Mouse (Mus musculus) liver, embryonic 14.5 days (tissue): ENCODE data around the gene Gm13090. TPM values are rescaled to one million over a fixed set of nuclear protein-coding genes. Genes with fewer than 3 reads are reported as not detected.

Experiments
- ATAC-seq: fragments of 200-750 bp; cut with Nextera tagmentation; 2 replicates; pipeline ENCODE4 v1.8.0; 2017; ENCODE audit warnings: moderate number of reproducible peaks, mild to moderate bottlenecking, moderate library complexity; ENCODE audit not compliant: insufficient read depth
- DNase-seq, 3 experiments: peaks; one replicate each; pipeline ENCODE4 v3.0.0-alpha.2; 2012 to 2013; ENCODE audit warnings: low read depth in 3 of 3, low spot score in 3 of 3
- H3K27ac ChIP-seq: fragments of 300-500 bp; sonication (generic); 2 replicates; pipeline ENCODE4 v1.5.1; 2014; ENCODE audit warnings: moderate library complexity, mild to moderate bottlenecking, control low read depth, inconsistent platforms
- H3K27me3 ChIP-seq: fragments of 300-500 bp; sonication (generic); 2 replicates; pipeline ENCODE4 v1.6.1; 2014; ENCODE audit warnings: mild to moderate bottlenecking, low read length, moderate library complexity; ENCODE audit not compliant: control insufficient read depth, insufficient read depth
- H3K36me3 ChIP-seq: fragments of 300-500 bp; sonication (generic); replicated peaks from 2 replicates; pipeline ENCODE4 v1.6.1; 2014; ENCODE audit warnings: low read depth; ENCODE audit not compliant: control insufficient read depth, insufficient read depth
- H3K4me1 ChIP-seq, 2 experiments: fragments of 200-500 bp in 1 of 2; fragments of 300-500 bp in 1 of 2; sonication (generic) in 1 of 2; replicated peaks; 2 replicates each; pipeline ENCODE4 v1.6.1; 2012 to 2014; ENCODE audit warnings: antibody characterized with exemption in 1 of 2, inconsistent platforms in 1 of 2, low read length in 1 of 2; ENCODE audit not compliant: control insufficient read depth in 2 of 2, insufficient read depth in 2 of 2
- H3K4me2 ChIP-seq: fragments of 300-500 bp; sonication (generic); 2 replicates; pipeline ENCODE4 v1.6.1; 2014; ENCODE audit warnings: low read depth, mild to moderate bottlenecking, control low read depth, moderate library complexity
- H3K4me3 ChIP-seq, 2 experiments: fragments of 200-500 bp in 1 of 2; fragments of 300-500 bp in 1 of 2; sonication (generic) in 1 of 2; 2 replicates each; pipeline ENCODE4 v1.5.1; 2012 to 2014; ENCODE audit warnings: low read depth in 2 of 2, low read length in 2 of 2, mild to moderate bottlenecking in 2 of 2, control low read depth in 1 of 2, inconsistent platforms in 1 of 2, moderate library complexity in 1 of 2; ENCODE audit not compliant: insufficient read depth in 1 of 2
- H3K9ac ChIP-seq: fragments of 300-500 bp; sonication (generic); replicated peaks from 2 replicates; pipeline ENCODE4 v1.6.1; 2014; ENCODE audit warnings: mild to moderate bottlenecking, control low read depth, moderate library complexity
- H3K9me3 ChIP-seq: fragments of 300-500 bp; sonication (generic); 2 replicates; pipeline ENCODE4 v1.6.1; 2016; ENCODE audit warnings: low read length, mixed read lengths; ENCODE audit not compliant: control insufficient read depth
- CTCF ChIP-seq: IDR thresholded peaks from 2 replicates; pipeline ENCODE4 v1.5.1; 2016; ENCODE audit warnings: antibody characterized with exemption, low read depth, control low read depth
- EP300 ChIP-seq: IDR thresholded peaks from 2 replicates; pipeline ENCODE4 v1.6.1; 2016; ENCODE audit warnings: antibody characterized with exemption, low read depth
- WGBS: fragments of 180-500 bp; shearing (Covaris S2); extraction: QIAGEN DNeasy Blood & Tissue Kit; methylation state at CpG from one replicate; pipeline ENCODE4 v1.1.7; 2014; ENCODE audit not compliant: insufficient replicate concordance; 5-methylcytosine and 5-hydroxymethylcytosine counted together
- polyA plus RNA-seq, 2 experiments: library from polyadenylated mRNA; depleted of rRNA in 1 of 2; stranded (reverse) in 1 of 2; unstranded in 1 of 2; fragments of >200 nt; fragmentation: Nextera tagmentation in 1 of 2; extraction: Ambion mirVana in 1 of 2; gene quantifications; 2 replicates each; pipeline versions ENCODE4 v1.2.1 to v1.2.3; 2012 to 2014

Gene Gm13090
- polyA plus RNA-seq, 2 experiments = not detected

GRCm38 (mm10) chr4:151105886-151106285 lies 16.5 kb downstream of the Gm13090 start:
- H3K9ac ChIP-seq = no peak overlapping the region
- peaks cover 43% of the 10 kb centered on the region for H3K27me3 ChIP-seq
- no peaks in the 10 kb centered on the region for H3K4me1 ChIP-seq
- no peaks in the 10 kb centered on the region for H3K36me3 ChIP-seq
- WGBS = 59% methylated on average over 6 of the region's 6 CpGs
- TF ChIP-seq EP300 = no peak
- no peak for TF ChIP-seq CTCF
- H3K27ac ChIP-seq = no peak overlapping the region
- no peaks in the 10 kb centered on the region for H3K9me3 ChIP-seq
- H3K4me3 ChIP-seq = no peak overlapping the region
- no peak overlapping the region for H3K4me2 ChIP-seq
- ATAC-seq (no peak), DNase-seq (no peak)

GRCm38 (mm10) chr4:151106468-151106867 lies 17.1 kb downstream of the Gm13090 start:
- ATAC-seq = no peak
- H3K36me3 ChIP-seq = no peaks in the 10 kb centered on the region
- H3K27ac ChIP-seq = no peak overlapping the region
- no peaks in the 10 kb centered on the region for H3K4me1 ChIP-seq
- H3K4me3 ChIP-seq = no peak overlapping the region
- no peak for TF ChIP-seq EP300
- TF ChIP-seq CTCF = no peak
- no peak overlapping the region for H3K4me2 ChIP-seq
- H3K9me3 ChIP-seq = no peaks in the 10 kb centered on the region
- 35% methylated on average over 10 of the region's 10 CpGs for WGBS
- peaks cover 43% of the 10 kb centered on the region for H3K27me3 ChIP-seq
- H3K9ac ChIP-seq = no peak overlapping the region
- no peak for DNase-seq

- Histone ChIP-seq H3K4me2 (peak overlapping the region; percentile 57), H3K4me3 (peak overlapping the region in 1 of 2 experiments; percentile 43; a peak in 1 of 4 replicates), H3K27me3 (peaks cover 43% of the 10 kb centered on the region), H3K9me3 (no peaks in the 10 kb centered on the region), H3K27ac (no peak overlapping the region), H3K36me3 (no peaks in the 10 kb centered on the region), H3K9ac (no peak overlapping the region), H3K4me1 (no peaks in the 10 kb centered on the region)
- DNase-seq (no peak), ATAC-seq (no peak)
- TF ChIP-seq CTCF = no peak
- no peak for TF ChIP-seq EP300
- WGBS = 5% methylated on average over 60 of the region's 60 CpGs
Observed at GRCm38 (mm10) chr4:151107131-151108001, 18.0 kb downstream of the Gm13090 start.

- Histone ChIP-seq H3K4me3 (peak overlapping the region; percentile 28 to 43; a peak in 3 of 4 replicates), H3K4me1 (no peaks in the 10 kb centered on the region), H3K9ac (no peak overlapping the region), H3K27ac (no peak overlapping the region), H3K9me3 (no peaks in the 10 kb centered on the region), H3K4me2 (peak overlapping the region; percentile 57), H3K27me3 (peaks cover 43% of the 10 kb centered on the region), H3K36me3 (no peaks in the 10 kb centered on the region)
- ATAC-seq (peak; percentile 86), DNase-seq (peak; percentile 10 to 41 (median 16))
- WGBS = 2% methylated on average over 88 of the region's 101 CpGs
- TF ChIP-seq CTCF = no peak
- TF ChIP-seq EP300 = no peak
Observed at GRCm38 (mm10) chr4:151108028-151108771, 18.8 kb downstream of the Gm13090 start.

GRCm38 (mm10) chr4:151108834-151109241 lies 19.5 kb downstream of the Gm13090 start:
- Histone ChIP-seq H3K9ac (no peak overlapping the region), H3K4me3 (peak overlapping the region in 1 of 2 experiments; percentile 27; a peak in 1 of 4 replicates)

More at GRCm38 (mm10) chr4:151108834-151109241, 19.5 kb downstream of the Gm13090 start:
- Histone ChIP-seq H3K4me2 (peak overlapping the region; percentile 57), H3K4me1 (no peaks in the 10 kb centered on the region), H3K9me3 (no peaks in the 10 kb centered on the region), H3K27ac (no peak overlapping the region), H3K36me3 (no peaks in the 10 kb centered on the region), H3K27me3 (peaks cover 43% of the 10 kb centered on the region)
- 7% methylated on average over 19 of the region's 20 CpGs for WGBS
- no peak for TF ChIP-seq CTCF
- TF ChIP-seq EP300 = no peak
- DNase-seq = no peak
- ATAC-seq = no peak
